Mouse (Mus musculus): ENCODE results near the gene Dgki.

GRCm38 (mm10) chr6:36980475-36980874, 319.5 kb downstream of the Dgki start:
- no peak for TF ChIP-seq CTCF (IDR thresholded peaks at IDR 0.05; ENCODE audit: extremely low read depth, insufficient read length, insufficient replicate concordance, low read depth, low read length)
- no peak for TF ChIP-seq POLR2A (IDR thresholded peaks at IDR 0.05; ENCODE audit: low read depth, low read length)
